Mouse (Mus musculus) activated CD4-positive, CD25-positive, alpha-beta regulatory T cell, adult 4 months (primary cell): ENCODE results near the gene Mttp. TPM values are rescaled to one million over a fixed set of nuclear protein-coding genes. Genes with fewer than 3 reads are reported as not detected.

Source experiments
- ATAC-seq: one replicate; pipeline ENCODE4 v1.8.0; 2017
- polyA plus RNA-seq, 2 experiments: library from polyadenylated mRNA; unstranded; fragments of 100-300 nt; shearing (Covaris generic); gene quantifications; one replicate each; pipeline ENCODE4 v1.2.1; 2017

Mttp gene
- polyA plus RNA-seq, 2 experiments from 2014 or later: 2.9 to 3.6 TPM

- ATAC-seq: no peak
Measured at GRCm38 (mm10) chr3:138049555-138049954, 95.2 kb downstream of the Mttp start.

DNA sequence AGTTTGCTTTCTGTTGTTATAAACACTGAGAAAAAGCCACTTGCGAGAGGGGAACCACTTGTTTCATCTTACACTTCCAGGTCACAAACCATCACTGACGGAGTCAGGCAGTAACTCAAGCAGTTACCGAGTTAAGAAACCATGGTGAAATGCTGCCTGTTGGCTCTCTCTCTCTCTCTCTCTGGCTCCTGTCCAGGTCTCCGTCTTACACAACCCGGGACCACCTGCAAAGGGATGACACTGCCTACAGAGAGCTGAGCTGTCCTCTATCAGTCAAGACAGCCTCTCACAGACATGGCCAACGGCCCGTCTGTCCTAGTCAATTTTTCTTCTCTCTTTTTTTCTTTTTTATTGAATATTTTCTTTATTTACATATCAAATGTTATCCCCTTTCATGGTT, 101.5 kb downstream of the Mttp start:
- no peak for ATAC-seq

- ATAC-seq: no peak
Measured at GRCm38 (mm10) chr3:138041591-138042301, 103.0 kb downstream of the Mttp start.

DNA sequence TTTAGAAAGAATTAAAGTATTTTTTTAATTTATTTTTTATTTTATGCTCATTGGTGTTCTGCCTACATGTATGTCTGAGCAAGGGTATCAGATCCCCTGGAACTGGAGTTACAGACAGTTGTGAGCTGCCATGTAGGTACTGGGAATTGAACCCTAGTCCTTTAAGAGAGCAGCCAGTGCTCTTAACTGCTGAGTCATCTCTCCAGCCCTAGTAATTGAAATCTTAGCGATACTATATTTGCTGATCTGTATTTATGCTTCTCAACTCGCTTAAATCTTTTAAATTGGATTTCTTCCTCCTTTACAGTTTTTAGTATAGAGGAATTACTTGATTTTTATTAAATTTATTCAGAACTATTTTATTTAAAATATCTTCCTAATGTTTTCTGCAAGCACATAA, 103.8 kb downstream of the Mttp start:
- ATAC-seq: no peak

Other genes starting within 250 kb of the Mttp start
- gene Lamtor3, start 226.5 kb downstream of the Mttp start, polyA plus RNA-seq: 10 to 100 TPM; 69.7 to 81.8 TPM
- gene Dapp1, start 163.4 kb downstream of the Mttp start, polyA plus RNA-seq: 10 to 100 TPM; 58.7 to 78.7 TPM
- gene 1110002E22Rik, start 79.9 kb downstream of the Mttp start, polyA plus RNA-seq: not detected
- not detected for gene Gm5105, start 77.6 kb downstream of the Mttp start, polyA plus RNA-seq
- 10 to 100 TPM in 1 of 2 experiments, 1 to 10 TPM in 1; 8.7 to 10.0 TPM for gene Trmt10a, start 1.5 kb downstream of the Mttp start, polyA plus RNA-seq
- not detected for gene 4930579F01Rik, start 48.9 kb upstream of the Mttp start, polyA plus RNA-seq
- not detected for gene Adh7, start 72.8 kb upstream of the Mttp start, polyA plus RNA-seq
- gene Adh1, start 116.0 kb upstream of the Mttp start, polyA plus RNA-seq: 1 to 10 TPM; 1.1 to 1.7 TPM
- gene Adh6a, start 168.3 kb upstream of the Mttp start, polyA plus RNA-seq: not detected
- gene Adh6b, start 196.8 kb upstream of the Mttp start, polyA plus RNA-seq: not detected